ENCODE assay signal across 23 mouse cellular contexts in genomic region chr8:44971346-44971745, GRCm38 (mm10). TPM values are rescaled to one million over a fixed set of nuclear protein-coding genes. Genes with fewer than 3 reads are reported as not detected.
A peak's percentile ranks its signal among the peaks of the same experiment; 100 is the strongest.
DNase-seq lines count a peak whose midpoint lies in the region; ATAC-seq and TF ChIP-seq lines count a peak whose summit lies in the region.
"Had no signal": no experiment of that assay in that cellular context is flagged by ENCODE, and none has a peak within 500 bp of the region (broad histone marks: within the 10 kb centered on the region; RNA-seq: fewer than 3 reads in every experiment).

No protein-coding gene starts in this region.

- intact Hi-C loops in heart, postnatal 10 days (cut with DNase I): no loop called here

- 0 out of 2 replicates have a peak overlapping the region, but pooled peaks have one; percentile 9 for H3K27ac ChIP-seq in heart, embryonic 15.5 days
- no peak overlapping the region for H3K27ac ChIP-seq in forebrain, embryonic 16.5 days (ENCODE audit: low read length)
- H3K27ac ChIP-seq: embryonic facial prominence, embryonic 10.5 days; hindbrain, embryonic 14.5 days had no signal

- no peak overlapping the region for H3K4me3 ChIP-seq in heart, embryonic 15.5 days
- H3K4me3 ChIP-seq in E14TG2a.4 (replicated peaks; ENCODE audit: low read length): peak overlapping the region; percentile 43; the same call in 1 of the 2 replicates
- no peak overlapping the region for H3K4me3 ChIP-seq in forebrain, embryonic 16.5 days (replicated peaks; ENCODE audit: low read length)
- H3K4me3 ChIP-seq: embryonic facial prominence, embryonic 10.5 days; erythroblast, embryonic 14.5 days; megakaryocyte, embryonic 14.5 days had no signal

- H3K4me1 ChIP-seq in heart, embryonic 15.5 days (replicated peaks): peaks cover 42% of the 10 kb centered on the region
- H3K4me1 ChIP-seq in E14TG2a.4 (replicated peaks; ENCODE audit: low read depth, low read length): peaks cover 91% of the 10 kb centered on the region
- H3K4me1 ChIP-seq in forebrain, embryonic 16.5 days (replicated peaks; ENCODE audit: control insufficient read depth, insufficient read depth, low read length): peaks cover 36% of the 10 kb centered on the region
- H3K4me1 ChIP-seq: megakaryocyte, embryonic 14.5 days had no signal

- WGBS in heart, embryonic 15.5 days: 49% methylated on average over 6 of the region's 6 CpGs
- 6% methylated on average over 6 of the region's 6 CpGs for WGBS in forebrain, embryonic 16.5 days

- H3K36me3 ChIP-seq in heart, embryonic 15.5 days: no peaks in the 10 kb centered on the region
- peaks cover 33% of the 10 kb centered on the region for H3K36me3 ChIP-seq in E14TG2a.4 (ENCODE audit: insufficient read depth, low read length)
- H3K36me3 ChIP-seq in forebrain, embryonic 16.5 days (ENCODE audit: control insufficient read depth, insufficient read depth): no peaks in the 10 kb centered on the region
- H3K36me3 ChIP-seq: G1E had no signal

- ATAC-seq in heart, embryonic 15.5 days (replicated peaks; ENCODE audit: insufficient number of reproducible peaks, insufficient read depth, low FRiP score, low read depth): no peak
- no peak for ATAC-seq in forebrain, embryonic 16.5 days
- no peak for ATAC-seq in monocyte, adult 5-6 weeks (replicated peaks; ENCODE audit: insufficient number of reproducible peaks, low FRiP score, low TSS enrichment, poor library complexity, severe bottlenecking)
- ATAC-seq: liver, postnatal 0 days had no signal

- no peak for DNase-seq in heart, postnatal 10 days
- peak; percentile 91 for DNase-seq in R1 (ENCODE audit: low read depth, low spot score)
- no peak for DNase-seq in layer of hippocampus, adult 11-12 months (ENCODE audit: low spot score)
- DNase-seq in ovary, postnatal 10 days (ENCODE audit: low spot score): no peak
- DNase-seq: adrenal gland, adult 2 months; cerebellum, adult 11 months; cerebellum, postnatal 14 days; kidney, adult 11 months; kidney, postnatal 25 days; liver; liver, postnatal 0 days; lung, postnatal 14 days; thymus, postnatal 14 days had no signal

- TF ChIP-seq CTCF in E14TG2a.4 (conservative IDR thresholded peaks at IDR 0.05; ENCODE audit: low read length): no peak

- H3K4me2 ChIP-seq in heart, embryonic 15.5 days: no peak overlapping the region
- H3K4me2 ChIP-seq in forebrain, embryonic 16.5 days (ENCODE audit: low read length): 0 out of 2 replicates have a peak overlapping the region, but pooled peaks have one; percentile 6
- H3K4me2 ChIP-seq: hindbrain, embryonic 14.5 days had no signal

- H3K9ac ChIP-seq in heart, embryonic 15.5 days: no peak overlapping the region
- H3K9ac ChIP-seq in forebrain, embryonic 16.5 days (replicated peaks; ENCODE audit: low read depth, low read length): no peak overlapping the region
- H3K9ac ChIP-seq: hindbrain, embryonic 14.5 days; liver, postnatal 0 days had no signal

- no peaks in the 10 kb centered on the region for H3K9me3 ChIP-seq in heart, embryonic 15.5 days (replicated peaks)
- no peaks in the 10 kb centered on the region for H3K9me3 ChIP-seq in E14TG2a.4 (ENCODE audit: low read length)
- no peaks in the 10 kb centered on the region for H3K9me3 ChIP-seq in forebrain, embryonic 16.5 days (ENCODE audit: control insufficient read depth, low read length)
- H3K9me3 ChIP-seq: embryonic facial prominence, embryonic 10.5 days had no signal

- no peaks in the 10 kb centered on the region for H3K27me3 ChIP-seq in heart, embryonic 15.5 days
- H3K27me3 ChIP-seq in E14TG2a.4 (ENCODE audit: insufficient read depth, low read length): peaks cover 53% of the 10 kb centered on the region
- peaks cover 2% of the 10 kb centered on the region; the same call in 1 of the 2 replicates for H3K27me3 ChIP-seq in forebrain, embryonic 16.5 days (replicated peaks; ENCODE audit: control insufficient read depth, insufficient read depth, low read length)

RNA-seq across cellular contexts. Expression of gene Fat1, which starts 36.1 kb away (rescaled TPM):
- 10.9 and 11.9 TPM in 2 replicates for polyA plus RNA-seq in heart, embryonic 15.5 days (2015; fragmentation: Nextera tagmentation; extraction: Ambion mirVana)
- total RNA-seq in heart, postnatal 10 days (2021): 10 to 100 TPM; 35.8 to 44.0 TPM
- 8.7 and 10.4 TPM in 2 replicates for polyA plus RNA-seq in forebrain, embryonic 16.5 days (2015; fragmentation: Nextera tagmentation; extraction: Ambion mirVana)
- 0.10 to 0.11 TPM in 2 of 3 replicates, not detected in the other for total RNA-seq in monocyte, adult 5-6 weeks (2017)
- total RNA-seq: granulocyte monocyte progenitor cell, adult 5-6 weeks had no signal
- polyA plus RNA-seq: G1E had no signal

Comparison
In these comparisons a context has a peak if more than half of its experiments do, and no peak if none do; other contexts are left out.
1. RNA of gene Fat1, which starts 36.1 kb away (total RNA-seq): 35.8 to 44.0 TPM in heart, postnatal 10 days; 0.10 to 0.11 TPM in monocyte, adult 5-6 weeks; every median in the first group is over 10 times any median in the second.